Mouse (Mus musculus) forebrain, embryonic 11.5 days (tissue): ENCODE data around the gene Vgll2. TPM values are rescaled to one million over a fixed set of nuclear protein-coding genes. Genes with fewer than 3 reads are reported as not detected.

Source experiments
- ATAC-seq: fragments of 200-750 bp; cut with Nextera tagmentation; replicated peaks from 2 replicates; pipeline ENCODE4 v1.8.0; 2017; ENCODE audit warnings: moderate TSS enrichment; ENCODE audit not compliant: low FRiP score
- DNase-seq: peaks from one replicate; pipeline ENCODE4 v3.0.0-alpha.2; 2017; ENCODE audit warnings: low spot score
- H3K27ac ChIP-seq: fragments of 300-500 bp; sonication (generic); 2 replicates; pipeline ENCODE4 v1.5.1; 2014; ENCODE audit warnings: low read depth, low read length
- H3K27me3 ChIP-seq: fragments of 300-500 bp; sonication (generic); 2 replicates; pipeline ENCODE4 v1.6.1; 2014; ENCODE audit warnings: mild to moderate bottlenecking, low read length, mixed read lengths; ENCODE audit not compliant: control insufficient read depth, insufficient read depth
- H3K36me3 ChIP-seq: fragments of 300-500 bp; sonication (generic); 2 replicates; pipeline ENCODE4 v1.6.1; 2014; ENCODE audit warnings: mild to moderate bottlenecking, low read length, moderate library complexity, mixed read lengths; ENCODE audit not compliant: control insufficient read depth, insufficient read depth
- H3K4me1 ChIP-seq: fragments of 300-500 bp; sonication (generic); replicated peaks from 2 replicates; pipeline ENCODE4 v1.6.1; 2014; ENCODE audit warnings: low read length, mixed read lengths; ENCODE audit not compliant: control insufficient read depth, insufficient read depth
- H3K4me2 ChIP-seq: fragments of 300-500 bp; sonication (generic); 2 replicates; pipeline ENCODE4 v1.6.1; 2014; ENCODE audit warnings: low read depth, mild to moderate bottlenecking, low read length, moderate library complexity, mixed read lengths; ENCODE audit not compliant: severe bottlenecking
- H3K4me3 ChIP-seq: fragments of 300-500 bp; sonication (generic); 2 replicates; pipeline ENCODE4 v1.5.1; 2014; ENCODE audit warnings: low read depth, low read length
- H3K9ac ChIP-seq: fragments of 300-500 bp; sonication (generic); 2 replicates; pipeline ENCODE4 v1.6.1; 2014; ENCODE audit warnings: low read length
- H3K9me3 ChIP-seq: fragments of 300-500 bp; sonication (generic); 2 replicates; pipeline ENCODE4 v1.6.1; 2016; ENCODE audit warnings: low read length, mixed read lengths; ENCODE audit not compliant: control insufficient read depth
- WGBS: fragments of 180-500 bp; shearing (Covaris S2); extraction: QIAGEN DNeasy Blood & Tissue Kit; methylation state at CpG from one replicate; pipeline ENCODE4 v1.1.7; 2014; 5-methylcytosine and 5-hydroxymethylcytosine counted together
- polyA plus RNA-seq: library from polyadenylated mRNA; unstranded; fragments of >200 nt; fragmentation: Nextera tagmentation; extraction: Ambion mirVana; gene quantifications from 2 replicates; pipeline ENCODE4 v1.2.1, GENCODE M21; 2014

The Vgll2 gene
- polyA plus RNA-seq: 0.64 and 1.0 TPM in 2 replicates

- H3K27ac ChIP-seq: no peak within 1 kb of the TSS
- peak within 1 kb of the TSS; percentile 51 for H3K9ac ChIP-seq
- DNase-seq: peak; percentile 83
- peaks cover 12% of the 10 kb centered on the region for H3K4me1 ChIP-seq
- peak within 1 kb of the TSS; percentile 95 for H3K4me2 ChIP-seq
- H3K4me3 ChIP-seq: peak within 1 kb of the TSS; percentile 40
- ATAC-seq: peak; percentile 84
- H3K27me3 ChIP-seq: peaks cover 62% of the 10 kb centered on the region
- H3K9me3 ChIP-seq: no peaks in the 10 kb centered on the region
- no peaks in the 10 kb centered on the region for H3K36me3 ChIP-seq
- under 1% methylated on average over 55 of the region's 60 CpGs for WGBS
Observed at GRCm38 (mm10) chr10:52022413-52023212, at the start of gene Vgll2. TSS of gene Vgll2 (plus strand) at chr10:52022502.

DNA sequence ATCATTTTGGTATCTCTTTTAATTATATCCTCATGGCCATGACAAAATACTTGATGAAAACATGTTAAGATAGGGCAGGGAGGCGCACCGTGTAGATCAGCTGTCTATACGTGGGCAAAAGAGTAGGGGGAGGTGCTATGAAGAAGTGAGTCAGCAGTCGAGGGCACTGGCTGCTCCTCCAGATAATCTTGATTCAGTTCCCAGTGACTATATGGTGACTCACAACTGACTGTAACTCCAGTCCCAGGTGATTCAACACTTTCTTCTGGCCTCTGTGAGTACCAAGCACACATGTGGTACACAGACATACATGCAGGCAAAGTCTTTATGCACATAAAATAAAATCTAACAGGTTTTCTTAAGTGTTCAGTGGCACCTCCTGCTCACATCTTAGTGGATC lies 47.2 kb upstream of the Vgll2 start:
- no peak overlapping the region for H3K9ac ChIP-seq
- H3K36me3 ChIP-seq: no peaks in the 10 kb centered on the region
- H3K4me3 ChIP-seq: no peak overlapping the region
- 82% methylated on average over 4 of the region's 4 CpGs for WGBS
- no peak overlapping the region for H3K4me2 ChIP-seq
- no peak overlapping the region for H3K27ac ChIP-seq
- H3K27me3 ChIP-seq: no peaks in the 10 kb centered on the region
- DNase-seq (no peak), ATAC-seq (no peak)
- no peaks in the 10 kb centered on the region for H3K9me3 ChIP-seq
- H3K4me1 ChIP-seq: no peaks in the 10 kb centered on the region

GRCm38 (mm10) chr10:51975587-51975986 lies 46.7 kb upstream of the Vgll2 start:
- WGBS: 86% methylated on average over 3 of the region's 3 CpGs
- DNase-seq: no peak
- H3K27ac ChIP-seq: no peak overlapping the region

GRCm38 (mm10) chr10:51981651-51982050 lies 40.7 kb upstream of the Vgll2 start:
- Histone ChIP-seq H3K4me2 (no peak overlapping the region), H3K9me3 (no peaks in the 10 kb centered on the region), H3K4me3 (no peak overlapping the region), H3K27ac (no peak overlapping the region), H3K4me1 (no peaks in the 10 kb centered on the region), H3K27me3 (no peaks in the 10 kb centered on the region), H3K9ac (no peak overlapping the region), H3K36me3 (no peaks in the 10 kb centered on the region)
- DNase-seq: no peak
- no peak for ATAC-seq
- 87% methylated on average over 6 of the region's 6 CpGs for WGBS

More at GRCm38 (mm10) chr10:51975587-51975986, 46.7 kb upstream of the Vgll2 start:
- Histone ChIP-seq H3K4me1 (no peaks in the 10 kb centered on the region), H3K4me3 (no peak overlapping the region), H3K36me3 (no peaks in the 10 kb centered on the region), H3K27me3 (no peaks in the 10 kb centered on the region), H3K9ac (no peak overlapping the region), H3K4me2 (no peak overlapping the region), H3K9me3 (no peaks in the 10 kb centered on the region)
- ATAC-seq: no peak

GRCm38 (mm10) chr10:51982395-51982794 lies 39.9 kb upstream of the Vgll2 start:
- 90% methylated on average over 6 of the region's 6 CpGs for WGBS
- H3K36me3 ChIP-seq: no peaks in the 10 kb centered on the region
- ATAC-seq (no peak), DNase-seq (no peak)
- no peak overlapping the region for H3K4me3 ChIP-seq
- H3K9me3 ChIP-seq: no peaks in the 10 kb centered on the region
- no peak overlapping the region for H3K27ac ChIP-seq
- no peak overlapping the region for H3K9ac ChIP-seq
- H3K4me1 ChIP-seq: no peaks in the 10 kb centered on the region
- no peaks in the 10 kb centered on the region for H3K27me3 ChIP-seq
- H3K4me2 ChIP-seq: no peak overlapping the region

- Histone ChIP-seq H3K27me3 (peaks cover 26% of the 10 kb centered on the region), H3K4me3 (no peak overlapping the region), H3K9ac (no peak overlapping the region), H3K27ac (no peak overlapping the region), H3K36me3 (no peaks in the 10 kb centered on the region), H3K4me1 (peaks cover 7% of the 10 kb centered on the region), H3K9me3 (no peaks in the 10 kb centered on the region), H3K4me2 (no peak overlapping the region)
- WGBS: 73% methylated on average over 1 of the region's 1 CpGs
- DNase-seq (no peak), ATAC-seq (no peak)
Observed at GRCm38 (mm10) chr10:52018471-52018870, 3.8 kb upstream of the Vgll2 start.

- 0% methylated on average over 9 of the region's 9 CpGs for WGBS
- DNase-seq (no peak), ATAC-seq (no peak)
- no peak overlapping the region for H3K27ac ChIP-seq
- H3K4me3 ChIP-seq: no peak overlapping the region; the same call in 1 of the 2 replicates
- no peak overlapping the region for H3K9ac ChIP-seq
- peaks cover 7% of the 10 kb centered on the region for H3K4me1 ChIP-seq
- no peak overlapping the region for H3K4me2 ChIP-seq
- no peaks in the 10 kb centered on the region for H3K36me3 ChIP-seq
- H3K27me3 ChIP-seq: peaks cover 49% of the 10 kb centered on the region
- H3K9me3 ChIP-seq: no peaks in the 10 kb centered on the region
Observed at GRCm38 (mm10) chr10:52021231-52021630, 1.1 kb upstream of the Vgll2 start.

DNA sequence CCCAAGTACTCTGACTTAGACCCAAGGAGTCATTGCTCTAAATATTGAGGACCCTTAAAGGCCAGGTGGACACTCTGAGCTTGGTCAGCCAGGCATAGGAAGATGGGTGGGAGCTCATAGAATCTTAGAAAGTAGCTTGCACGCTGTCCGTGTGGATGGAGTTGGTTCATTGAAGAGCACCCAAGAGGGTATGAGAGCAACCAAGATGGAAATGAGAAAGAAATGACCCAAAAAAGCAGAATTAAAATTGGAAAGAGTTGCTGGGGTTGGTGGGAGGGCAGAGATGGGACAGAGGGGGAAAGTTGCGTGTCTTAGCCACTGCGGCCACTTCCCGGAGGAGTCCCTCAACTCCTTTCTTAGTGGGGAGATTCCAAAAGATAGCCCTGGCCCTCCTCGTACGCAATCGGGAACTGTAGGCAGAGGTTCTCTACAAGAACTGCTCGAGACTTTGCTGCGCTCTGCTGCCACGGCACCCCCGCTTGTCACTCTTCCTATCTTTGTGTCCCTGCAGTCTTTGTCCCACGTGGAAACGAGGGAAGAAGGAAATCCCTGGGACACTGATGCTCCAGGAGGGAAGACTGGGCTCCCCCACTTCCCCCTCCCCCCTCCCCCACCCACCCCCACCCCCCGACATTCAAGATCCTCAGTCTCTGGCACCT lies 437 bp upstream of the Vgll2 start:
- Histone ChIP-seq H3K9ac (peak overlapping the region; percentile 51; the same call in 1 of the 2 replicates), H3K4me2 (peak overlapping the region; percentile 95), H3K4me3 (peak overlapping the region; percentile 40), H3K9me3 (no peaks in the 10 kb centered on the region), H3K27me3 (peaks cover 54% of the 10 kb centered on the region), H3K36me3 (no peaks in the 10 kb centered on the region), H3K27ac (no peak overlapping the region), H3K4me1 (peaks cover 7% of the 10 kb centered on the region)
- DNase-seq (peak; percentile 59), ATAC-seq (peak; percentile 35; the same call in 1 of the 2 replicates)
- WGBS: 1% methylated on average over 13 of the region's 15 CpGs
